Mouse (Mus musculus): Measurements from ENCODE around the gene Pyurf. TPM values are rescaled to one million over a fixed set of nuclear protein-coding genes. Genes with fewer than 3 reads are reported as not detected.
A peak's percentile ranks its signal among the peaks of the same experiment; 100 is the strongest.

Pyurf gene
- polyA plus RNA-seq, 2 experiments: 11.7 to 14.7 TPM

- H3K27ac ChIP-seq (replicated peaks; ENCODE audit: low read depth, low read length): peak overlapping the region; percentile 96
- peak overlapping the region; percentile 82 for H3K9ac ChIP-seq (ENCODE audit: low read depth, low read length, severe bottlenecking)
- peak overlapping the region; percentile 63 for H3K4me3 ChIP-seq (replicated peaks; ENCODE audit: low read length)
- H3K27me3 ChIP-seq (ENCODE audit: control insufficient read depth, insufficient read depth, low read length): no peaks in the 10 kb centered on the region
- under 1% methylated on average over 57 of the region's 59 CpGs for WGBS
- H3K4me2 ChIP-seq (replicated peaks; ENCODE audit: low read depth, low read length, severe bottlenecking): peak overlapping the region; percentile 68
- DNase-seq (ENCODE audit: low spot score) (peak; percentile 91), ATAC-seq (ENCODE audit: low FRiP score, low read depth) (peak; percentile 98)
- H3K9me3 ChIP-seq (ENCODE audit: control insufficient read depth, low read length): no peaks in the 10 kb centered on the region
- peaks cover 4% of the 10 kb centered on the region; the same call in 1 of the 2 replicates for H3K4me1 ChIP-seq (ENCODE audit: control insufficient read depth, insufficient read depth, low read length)
- TF ChIP-seq POLR2A (IDR thresholded peaks at IDR 0.05; ENCODE audit: borderline replicate concordance, extremely low read depth, insufficient read depth, insufficient read length): peak; percentile 64; the same call in 1 of the 2 replicates
- no peaks in the 10 kb centered on the region for H3K36me3 ChIP-seq (ENCODE audit: control insufficient read depth, insufficient read depth, low read length)
Observed at GRCm38 (mm10) chr6:57702743-57703499, 11.0 kb upstream of the Pyurf start.

- 0% methylated on average over 10 of the region's 10 CpGs for WGBS
- H3K9ac ChIP-seq (ENCODE audit: low read depth, low read length, severe bottlenecking): peak within 1 kb of the TSS; percentile 82
- no peaks in the 10 kb centered on the region for H3K9me3 ChIP-seq (ENCODE audit: control insufficient read depth, low read length)
- peak within 1 kb of the TSS; percentile 63 for H3K4me3 ChIP-seq (replicated peaks; ENCODE audit: low read length)
- no peaks in the 10 kb centered on the region for H3K36me3 ChIP-seq (ENCODE audit: control insufficient read depth, insufficient read depth, low read length)
- peaks cover 4% of the 10 kb centered on the region; the same call in 1 of the 2 replicates for H3K4me1 ChIP-seq (ENCODE audit: control insufficient read depth, insufficient read depth, low read length)
- no peak for TF ChIP-seq POLR2A (IDR thresholded peaks at IDR 0.05; ENCODE audit: borderline replicate concordance, extremely low read depth, insufficient read depth, insufficient read length)
- peak within 1 kb of the TSS; percentile 96 for H3K27ac ChIP-seq (replicated peaks; ENCODE audit: low read depth, low read length)
- no peaks in the 10 kb centered on the region for H3K27me3 ChIP-seq (ENCODE audit: control insufficient read depth, insufficient read depth, low read length)
- DNase-seq (ENCODE audit: low spot score) (peak; percentile 35), ATAC-seq (ENCODE audit: low FRiP score, low read depth) (0 out of 2 replicates have a peak, but pooled peaks have one; percentile 10)
- peak within 1 kb of the TSS; percentile 68 for H3K4me2 ChIP-seq (replicated peaks; ENCODE audit: low read depth, low read length, severe bottlenecking)
Observed at GRCm38 (mm10) chr6:57702376-57702742, 10.5 kb upstream of the Pyurf start, which contains the start of gene Lancl2. Gene Lancl2, plus strand, starts transcription at chr6:57702540.

GRCm38 (mm10) chr6:57701686-57702085, 9.8 kb upstream of the Pyurf start:
- WGBS: 69% methylated on average over 4 of the region's 4 CpGs
- DNase-seq (ENCODE audit: low spot score) (no peak), ATAC-seq (ENCODE audit: low FRiP score, low read depth) (no peak)
- H3K9ac ChIP-seq (ENCODE audit: low read depth, low read length, severe bottlenecking): no peak overlapping the region; the same call in 1 of the 2 replicates
- H3K27ac ChIP-seq (replicated peaks; ENCODE audit: low read depth, low read length): peak overlapping the region; percentile 96; the same call in 1 of the 2 replicates
- peaks cover 4% of the 10 kb centered on the region; the same call in 1 of the 2 replicates for H3K4me1 ChIP-seq (ENCODE audit: control insufficient read depth, insufficient read depth, low read length)
- H3K27me3 ChIP-seq (ENCODE audit: control insufficient read depth, insufficient read depth, low read length): no peaks in the 10 kb centered on the region
- no peaks in the 10 kb centered on the region for H3K36me3 ChIP-seq (ENCODE audit: control insufficient read depth, insufficient read depth, low read length)
- no peaks in the 10 kb centered on the region for H3K9me3 ChIP-seq (ENCODE audit: control insufficient read depth, low read length)
- TF ChIP-seq POLR2A (IDR thresholded peaks at IDR 0.05; ENCODE audit: borderline replicate concordance, extremely low read depth, insufficient read depth, insufficient read length): no peak
- H3K4me3 ChIP-seq (replicated peaks; ENCODE audit: low read length): peak overlapping the region; percentile 63
- H3K4me2 ChIP-seq (replicated peaks; ENCODE audit: low read depth, low read length, severe bottlenecking): peak overlapping the region; percentile 68

- Histone ChIP-seq H3K4me2 (replicated peaks; ENCODE audit: low read depth, low read length, severe bottlenecking) (no peak overlapping the region), H3K27me3 (ENCODE audit: control insufficient read depth, insufficient read depth, low read length) (no peaks in the 10 kb centered on the region), H3K9me3 (ENCODE audit: control insufficient read depth, low read length) (no peaks in the 10 kb centered on the region), H3K4me1 (ENCODE audit: control insufficient read depth, insufficient read depth, low read length) (peaks cover 3% of the 10 kb centered on the region; the same call in 1 of the 2 replicates), H3K9ac (ENCODE audit: low read depth, low read length, severe bottlenecking) (no peak overlapping the region), H3K27ac (replicated peaks; ENCODE audit: low read depth, low read length) (no peak overlapping the region), H3K4me3 (replicated peaks; ENCODE audit: low read length) (no peak overlapping the region), H3K36me3 (ENCODE audit: control insufficient read depth, insufficient read depth, low read length) (peaks cover 4% of the 10 kb centered on the region; the same call in 1 of the 2 replicates)
- ATAC-seq (ENCODE audit: low FRiP score, low read depth) (no peak), DNase-seq (ENCODE audit: low spot score) (no peak)
- WGBS: 87% methylated on average over 3 of the region's 3 CpGs
- TF ChIP-seq POLR2A (IDR thresholded peaks at IDR 0.05; ENCODE audit: borderline replicate concordance, extremely low read depth, insufficient read depth, insufficient read length): no peak
Observed at GRCm38 (mm10) chr6:57693116-57693515, 1.2 kb upstream of the Pyurf start.

GRCm38 (mm10) chr6:57684156-57684555, 7.7 kb downstream of the Pyurf start:
- Histone ChIP-seq H3K9me3 (ENCODE audit: control insufficient read depth, low read length) (no peaks in the 10 kb centered on the region), H3K4me1 (ENCODE audit: control insufficient read depth, insufficient read depth, low read length) (no peaks in the 10 kb centered on the region), H3K36me3 (ENCODE audit: control insufficient read depth, insufficient read depth, low read length) (peaks cover 4% of the 10 kb centered on the region; the same call in 1 of the 2 replicates), H3K4me3 (replicated peaks; ENCODE audit: low read length) (no peak overlapping the region), H3K27me3 (ENCODE audit: control insufficient read depth, insufficient read depth, low read length) (no peaks in the 10 kb centered on the region), H3K9ac (ENCODE audit: low read depth, low read length, severe bottlenecking) (no peak overlapping the region), H3K4me2 (replicated peaks; ENCODE audit: low read depth, low read length, severe bottlenecking) (no peak overlapping the region), H3K27ac (replicated peaks; ENCODE audit: low read depth, low read length) (no peak overlapping the region)
- no peak for ATAC-seq (ENCODE audit: low FRiP score, low read depth)
- no peak for DNase-seq (ENCODE audit: low spot score)
- WGBS: 96% methylated on average over 1 of the region's 1 CpGs
- no peak for TF ChIP-seq POLR2A (IDR thresholded peaks at IDR 0.05; ENCODE audit: borderline replicate concordance, extremely low read depth, insufficient read depth, insufficient read length)

Measured in limb, embryonic 14.5 days (tissue).